Mouse (Mus musculus) CH12.LX (cell line): ENCODE measurements around the gene Gm21885. TPM values are rescaled to one million over a fixed set of nuclear protein-coding genes. Genes with fewer than 3 reads are reported as not detected.

Experiments
- DNase-seq: peaks from one replicate; pipeline ENCODE4 v3.0.0-alpha.2; 2013; ENCODE audit errors: extremely low read depth
- H3K27ac ChIP-seq: 2 replicates; pipeline ENCODE4 v1.5.1; 2012; ENCODE audit warnings: low read depth, mild to moderate bottlenecking, control low read depth, moderate library complexity; ENCODE audit not compliant: insufficient read depth
- H3K27me3 ChIP-seq: replicated peaks from 2 replicates; pipeline ENCODE3; 2012; ENCODE audit warnings: inconsistent platforms
- H3K36me3 ChIP-seq, 2 experiments: replicated peaks in 1 of 2; 2 replicates each; pipeline versions ENCODE3 to v1.6.1; 2012; ENCODE audit warnings: inconsistent platforms in 1 of 2, low read length in 1 of 2, mild to moderate bottlenecking in 1 of 2, mixed read lengths in 1 of 2, moderate library complexity in 1 of 2; ENCODE audit not compliant: control insufficient read depth in 1 of 2, insufficient read depth in 1 of 2
- H3K4me1 ChIP-seq, 2 experiments: 2 replicates each; pipeline ENCODE4 v1.6.1; 2012; ENCODE audit warnings: inconsistent platforms in 1 of 2, moderate library complexity in 1 of 2; ENCODE audit not compliant: insufficient read depth in 2 of 2, control insufficient read depth in 1 of 2
- H3K4me2 ChIP-seq: 2 replicates; pipeline ENCODE4 v1.6.1; 2012; ENCODE audit warnings: low read depth, mild to moderate bottlenecking, control low read depth; ENCODE audit not compliant: poor library complexity, insufficient read depth, severe bottlenecking
- H3K4me3 ChIP-seq, 3 experiments: fragments of 150-350 bp in 1 of 3; sonication (generic) in 1 of 3; replicated peaks in 1 of 3; 2 replicates each; pipeline versions ENCODE3 to v1.5.1; 2011 to 2012; ENCODE audit warnings: low read depth in 2 of 3, low read length in 2 of 3, mild to moderate bottlenecking in 2 of 3, moderate library complexity in 2 of 3, control low read depth in 1 of 3, improper control_type of control experiment in 1 of 3, inconsistent platforms in 1 of 3, mixed read lengths in 1 of 3; ENCODE audit not compliant: poor library complexity in 1 of 3
- H3K79me2 ChIP-seq: replicated peaks from 2 replicates; pipeline ENCODE4 v1.6.1; 2012; ENCODE audit warnings: mild to moderate bottlenecking, moderate library complexity; ENCODE audit not compliant: control insufficient read depth, poor library complexity, insufficient read depth, severe bottlenecking; ENCODE audit errors: extremely low read depth
- H3K9ac ChIP-seq: 2 replicates; pipeline ENCODE4 v1.6.1; 2012; ENCODE audit warnings: low read depth, mild to moderate bottlenecking, control low read depth, moderate library complexity; ENCODE audit not compliant: insufficient read depth
- H3K9me3 ChIP-seq: replicated peaks from 2 replicates; pipeline ENCODE3; 2012; ENCODE audit warnings: low read length, inconsistent platforms, mixed read lengths
- BHLHE40 ChIP-seq: IDR thresholded peaks from 2 replicates; pipeline ENCODE4 v1.6.1; 2011; ENCODE audit warnings: mild to moderate bottlenecking, low read depth, low read length, improper control_type of control experiment
- CHD2 ChIP-seq: IDR thresholded peaks from 2 replicates; pipeline ENCODE4 v1.6.1; 2011; ENCODE audit warnings: low read length, improper control_type of control experiment
- CTCF ChIP-seq, 2 experiments: IDR thresholded peaks in 1 of 2; conservative IDR thresholded peaks in 1 of 2; 2 replicates each; pipeline ENCODE4 v1.5.1; 2011 to 2012; ENCODE audit warnings: low read depth in 2 of 2, low read length in 2 of 2, improper control_type of control experiment in 1 of 2, inconsistent platforms in 1 of 2, mild to moderate bottlenecking in 1 of 2, moderate library complexity in 1 of 2
- E2F4 ChIP-seq: IDR thresholded peaks from 2 replicates; pipeline ENCODE4 v1.6.1; 2011; ENCODE audit warnings: low read depth, low read length, improper control_type of control experiment; ENCODE audit not compliant: insufficient replicate concordance
- ELF1 ChIP-seq: IDR thresholded peaks from 2 replicates; pipeline ENCODE4 v1.6.1; 2014; ENCODE audit warnings: low read depth, mild to moderate bottlenecking, inconsistent platforms, low read length, improper control_type of control experiment
- EP300 ChIP-seq: IDR thresholded peaks from 2 replicates; pipeline ENCODE4 v1.6.1; 2011; ENCODE audit warnings: low read length, improper control_type of control experiment
- GABPA ChIP-seq: IDR thresholded peaks from 2 replicates; pipeline ENCODE4 v1.6.1; 2012; ENCODE audit warnings: low read depth, low read length, improper control_type of control experiment, inconsistent platforms; ENCODE audit not compliant: insufficient replicate concordance
- HCFC1 ChIP-seq: IDR thresholded peaks from 2 replicates; pipeline ENCODE4 v1.6.1; 2012; ENCODE audit warnings: low read depth, mild to moderate bottlenecking, inconsistent platforms, low read length, improper control_type of control experiment
- JUN ChIP-seq: IDR thresholded peaks from 2 replicates; pipeline ENCODE4 v1.6.1; 2011; ENCODE audit warnings: low read depth, mild to moderate bottlenecking, low read length, improper control_type of control experiment, moderate library complexity; ENCODE audit not compliant: insufficient read depth
- JUND ChIP-seq: conservative IDR thresholded peaks from 2 replicates; pipeline ENCODE4 v1.6.1; 2011; ENCODE audit warnings: low read depth, low read length, improper control_type of control experiment
- KAT2A ChIP-seq: IDR thresholded peaks from 2 replicates; pipeline ENCODE4 v1.6.1; 2012; ENCODE audit warnings: low read length, improper control_type of control experiment, inconsistent platforms; ENCODE audit not compliant: insufficient replicate concordance
- MAFK ChIP-seq: IDR thresholded peaks from 2 replicates; pipeline ENCODE4 v1.6.1; 2011; ENCODE audit warnings: low read length, improper control_type of control experiment; ENCODE audit not compliant: insufficient replicate concordance
- MAX ChIP-seq: IDR thresholded peaks from 2 replicates; pipeline ENCODE4 v1.6.1; 2011; ENCODE audit warnings: low read length, improper control_type of control experiment
- MAZ ChIP-seq: IDR thresholded peaks from 2 replicates; pipeline ENCODE4 v1.6.1; 2012; ENCODE audit warnings: low read depth, mild to moderate bottlenecking, inconsistent platforms, low read length, improper control_type of control experiment, moderate library complexity
- NELFE ChIP-seq: IDR thresholded peaks from 2 replicates; pipeline ENCODE4 v1.6.1; 2011; ENCODE audit warnings: low read depth, low read length, improper control_type of control experiment
- NRF1 ChIP-seq: IDR thresholded peaks from 2 replicates; pipeline ENCODE4 v1.6.1; 2014; ENCODE audit warnings: low read depth, mild to moderate bottlenecking, inconsistent platforms, low read length, improper control_type of control experiment, moderate library complexity
- PAX5 ChIP-seq: IDR thresholded peaks from 2 replicates; pipeline ENCODE4 v1.6.1; 2012; ENCODE audit warnings: low read length, inconsistent platforms, mixed read lengths
- POLR2A ChIP-seq: IDR thresholded peaks from 2 replicates; pipeline ENCODE4 v1.6.1; 2011; ENCODE audit warnings: low read depth, mild to moderate bottlenecking, improper control_type of control experiment, low read length
- POLR2AphosphoS2 ChIP-seq: IDR thresholded peaks from 2 replicates; pipeline ENCODE4 v1.6.1; 2011; ENCODE audit warnings: low read depth, low read length, improper control_type of control experiment
- RAD21 ChIP-seq: IDR thresholded peaks from 2 replicates; pipeline ENCODE4 v1.6.1; 2011; ENCODE audit warnings: low read depth, mild to moderate bottlenecking, low read length, improper control_type of control experiment, moderate library complexity
- RCOR1 ChIP-seq: conservative IDR thresholded peaks from 2 replicates; pipeline ENCODE4 v1.6.1; 2012; ENCODE audit warnings: low read depth, mild to moderate bottlenecking, inconsistent platforms, low read length, improper control_type of control experiment
- SIN3A ChIP-seq: IDR thresholded peaks from 2 replicates; pipeline ENCODE4 v1.6.1; 2012; ENCODE audit warnings: low read length, improper control_type of control experiment, inconsistent platforms
- SMC3 ChIP-seq: IDR thresholded peaks from 2 replicates; pipeline ENCODE4 v1.6.1; 2011; ENCODE audit warnings: low read depth, low read length, improper control_type of control experiment
- TCF12 ChIP-seq: IDR thresholded peaks from 2 replicates; pipeline ENCODE4 v1.6.1; 2014; ENCODE audit warnings: low read depth, mild to moderate bottlenecking, inconsistent platforms, low read length, improper control_type of control experiment
- UBTF ChIP-seq: IDR thresholded peaks from 2 replicates; pipeline ENCODE4 v1.6.1; 2012; ENCODE audit warnings: low read depth, mild to moderate bottlenecking, inconsistent platforms, low read length, improper control_type of control experiment, moderate library complexity
- USF1 ChIP-seq: IDR thresholded peaks from 2 replicates; pipeline ENCODE4 v1.6.1; 2014; ENCODE audit warnings: low read depth, mild to moderate bottlenecking, inconsistent platforms, low read length, improper control_type of control experiment
- ZC3H11A ChIP-seq: IDR thresholded peaks from 2 replicates; pipeline ENCODE4 v1.6.1; 2012; ENCODE audit warnings: low read depth, mild to moderate bottlenecking, inconsistent platforms, low read length, improper control_type of control experiment
- ZKSCAN1 ChIP-seq: IDR thresholded peaks from 2 replicates; pipeline ENCODE4 v1.6.1; 2012; ENCODE audit warnings: low read depth, inconsistent platforms, low read length, improper control_type of control experiment, borderline replicate concordance
- ZNF384 ChIP-seq: IDR thresholded peaks from 2 replicates; pipeline ENCODE4 v1.6.1; 2012; ENCODE audit warnings: low read depth, low read length, improper control_type of control experiment, inconsistent platforms
- dilution Hi-C: fragments of 300-500 bp; cut with MboI; formaldehyde crosslinking; loops from 2 replicates; pipeline ENCODE4 v1.14.3; 2020; ENCODE audit warnings: low sequenced_read_pairs; ENCODE audit not compliant: extremely low pct_unique_long_range_greater_than_20kb, extremely low pct_ligation_motif_present
- in situ Hi-C: fragments of 300-500 bp; cut with MboI; formaldehyde crosslinking; loops from 3 replicates; pipeline ENCODE4 v1.14.3; 2019; ENCODE audit warnings: low sequenced_read_pairs, low pct_ligation_motif_present, low pct_unique_long_range_greater_than_20kb, mixed read lengths
- polyA plus RNA-seq: library from polyadenylated mRNA; unstranded; fragments of >175 nt; gene quantifications from 2 replicates; pipeline ENCODE4 v1.2.1, GENCODE M21; 2012; ENCODE audit warnings: low read depth; ENCODE audit not compliant: insufficient read length
- total RNA-seq, 2 experiments: library from RNA; depleted of rRNA; stranded (reverse); fragments of 300-350 nt in 1 of 2; fragments of >200 nt in 1 of 2; gene quantifications; 2 replicates each; pipeline ENCODE4 v1.2.3; 2012 to 2014

Gene Gm21885
- total and polyA plus RNA-seq, 3 experiments = 0.21 to 0.30 TPM; not detected in 1

DNA sequence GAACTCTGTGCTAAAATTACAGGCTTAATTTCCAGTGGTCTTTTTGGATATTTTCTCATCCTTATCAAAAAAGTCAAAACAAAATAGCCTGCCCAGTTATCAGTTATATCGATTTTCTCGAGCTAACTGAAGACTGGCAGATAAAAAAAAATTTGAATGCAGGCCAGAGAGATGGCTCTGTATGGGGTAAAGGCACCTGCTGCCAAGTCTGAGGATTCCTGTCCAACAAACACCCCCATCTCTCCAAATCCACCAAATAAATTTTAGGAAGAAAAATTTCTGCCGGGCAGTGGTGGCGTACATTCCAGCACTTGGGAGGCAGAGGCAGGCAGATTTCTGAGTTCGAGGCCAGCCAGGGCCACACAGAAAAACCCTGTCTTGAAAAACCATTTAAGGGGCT, 36.4 kb downstream of the Gm21885 start:
- TF ChIP-seq EP300 = no peak
- TF ChIP-seq HCFC1 = no peak
- no peak for TF ChIP-seq TCF12
- no peak for TF ChIP-seq JUN
- no peak for TF ChIP-seq USF1
- TF ChIP-seq E2F4 = no peak
- TF ChIP-seq NRF1 = no peak
- TF ChIP-seq SMC3 = no peak
- TF ChIP-seq BHLHE40 = no peak
- TF ChIP-seq ZNF384 = no peak
- TF ChIP-seq POLR2AphosphoS2 = no peak; the same call in 1 of the 2 replicates
- no peak for TF ChIP-seq KAT2A
- TF ChIP-seq CHD2 = no peak
- TF ChIP-seq RCOR1 = no peak
- Histone ChIP-seq H3K4me1 (peaks cover 12 to 79% of the 10 kb centered on the region in 2 experiments; a peak in 3 of 4 replicates), H3K36me3 (peaks cover 2 to 54% of the 10 kb centered on the region in 2 experiments), H3K9me3 (no peaks in the 10 kb centered on the region), H3K79me2 (peaks cover 88% of the 10 kb centered on the region), H3K27ac (no peak overlapping the region), H3K4me3 (no peak overlapping the region), H3K9ac (peak overlapping the region; percentile 58), H3K27me3 (no peaks in the 10 kb centered on the region), H3K4me2 (peak overlapping the region; percentile 96)
- in situ Hi-C loops = no loop called here
- dilution Hi-C loops = no loop called here
- DNase-seq = no peak

DNA sequence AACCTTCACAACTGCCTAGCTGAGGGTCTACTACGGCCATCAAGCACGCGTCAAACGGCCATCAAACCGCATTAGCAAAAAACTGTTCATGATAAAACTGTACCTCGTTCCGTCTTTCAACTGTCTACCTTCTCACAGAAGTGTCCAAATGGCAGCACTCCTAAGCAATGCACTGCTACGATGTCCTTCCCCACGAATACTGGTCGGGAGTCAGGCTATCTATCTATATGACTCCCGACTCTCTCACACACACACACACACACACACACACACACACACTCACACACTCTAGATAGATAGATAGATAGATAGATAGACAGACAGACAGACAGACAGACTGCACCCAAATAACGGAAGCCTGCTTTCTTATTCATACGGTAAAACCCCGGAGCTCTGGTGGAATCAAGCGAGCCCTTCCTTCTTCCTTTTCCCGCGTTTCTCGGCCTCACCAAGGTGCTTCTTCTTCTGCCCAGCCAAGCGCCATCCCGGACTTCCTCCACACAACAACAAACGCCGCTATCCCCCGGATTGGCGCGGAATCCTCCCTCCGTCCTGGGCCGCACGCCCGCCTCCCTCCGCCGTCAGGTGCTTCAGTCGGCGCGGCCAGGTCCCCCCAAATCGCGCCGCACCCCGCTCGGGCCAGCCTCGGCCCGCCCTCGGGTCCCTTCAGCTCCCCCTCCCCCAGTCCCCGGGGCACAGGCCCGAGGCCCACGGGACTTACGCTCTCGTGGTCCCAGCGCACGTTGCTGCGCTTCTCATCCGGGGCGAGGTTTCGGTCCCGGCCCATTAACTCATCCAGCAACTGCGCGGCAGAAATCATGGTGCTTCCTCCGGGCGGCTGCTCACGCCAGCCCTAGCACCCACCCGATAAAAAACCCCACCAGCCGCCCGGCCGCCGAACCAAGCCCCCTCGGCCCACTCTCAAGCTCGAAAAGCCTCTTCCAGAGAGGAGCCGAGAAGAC, 39.6 kb downstream of the Gm21885 start:
- in situ Hi-C loops = no loop called here
- Histone ChIP-seq H3K9me3 (no peaks in the 10 kb centered on the region), H3K4me3 (peak overlapping the region; percentile 93 to 100 (median 99)), H3K36me3 (peaks cover 2 to 31% of the 10 kb centered on the region in 2 experiments), H3K27ac (peak overlapping the region; percentile 69), H3K4me1 (peaks cover 4 to 62% of the 10 kb centered on the region in 2 experiments; a peak in 3 of 4 replicates), H3K79me2 (peaks cover 57% of the 10 kb centered on the region), H3K4me2 (peak overlapping the region; percentile 74), H3K9ac (peak overlapping the region; percentile 99), H3K27me3 (no peaks in the 10 kb centered on the region)
- dilution Hi-C loops = no loop called here
- peak; percentile 49 for DNase-seq
- TF ChIP-seq GABPA = no peak
- TF ChIP-seq UBTF = peak; percentile 29; the same call in 1 of the 2 replicates
- no peak for TF ChIP-seq MAFK
- TF ChIP-seq JUND = no peak
- no peak for TF ChIP-seq EP300
- TF ChIP-seq RAD21 = no peak
- peak; percentile 50; the same call in 1 of the 2 replicates for TF ChIP-seq BHLHE40
- TF ChIP-seq USF1 = no peak
- no peak for TF ChIP-seq HCFC1
- no peak for TF ChIP-seq RCOR1
- peak; percentile 33; the same call in 1 of the 2 replicates for TF ChIP-seq ELF1
- TF ChIP-seq MAX = peak; percentile 46
- no peak for TF ChIP-seq NELFE
- TF ChIP-seq PAX5 = no peak
- TF ChIP-seq MAZ = peak; percentile 32; the same call in 1 of the 2 replicates
- no peak for TF ChIP-seq JUN
- TF ChIP-seq ZKSCAN1 = no peak
- TF ChIP-seq SMC3 = no peak
- TF ChIP-seq ZC3H11A = no peak
- TF ChIP-seq POLR2A = no peak
- no peak for TF ChIP-seq CTCF (conservative IDR thresholded peaks at IDR 0.05 in 1 of 2, IDR thresholded peaks at IDR 0.05 in 1 of 2; ENCODE audit: low read depth in 2 of 2, low read length in 2 of 2)
- peak; percentile 73 for TF ChIP-seq SIN3A
- TF ChIP-seq TCF12 = no peak
